9 mouse cellular contexts compared by ENCODE assay signal in the genomic region with DNA sequence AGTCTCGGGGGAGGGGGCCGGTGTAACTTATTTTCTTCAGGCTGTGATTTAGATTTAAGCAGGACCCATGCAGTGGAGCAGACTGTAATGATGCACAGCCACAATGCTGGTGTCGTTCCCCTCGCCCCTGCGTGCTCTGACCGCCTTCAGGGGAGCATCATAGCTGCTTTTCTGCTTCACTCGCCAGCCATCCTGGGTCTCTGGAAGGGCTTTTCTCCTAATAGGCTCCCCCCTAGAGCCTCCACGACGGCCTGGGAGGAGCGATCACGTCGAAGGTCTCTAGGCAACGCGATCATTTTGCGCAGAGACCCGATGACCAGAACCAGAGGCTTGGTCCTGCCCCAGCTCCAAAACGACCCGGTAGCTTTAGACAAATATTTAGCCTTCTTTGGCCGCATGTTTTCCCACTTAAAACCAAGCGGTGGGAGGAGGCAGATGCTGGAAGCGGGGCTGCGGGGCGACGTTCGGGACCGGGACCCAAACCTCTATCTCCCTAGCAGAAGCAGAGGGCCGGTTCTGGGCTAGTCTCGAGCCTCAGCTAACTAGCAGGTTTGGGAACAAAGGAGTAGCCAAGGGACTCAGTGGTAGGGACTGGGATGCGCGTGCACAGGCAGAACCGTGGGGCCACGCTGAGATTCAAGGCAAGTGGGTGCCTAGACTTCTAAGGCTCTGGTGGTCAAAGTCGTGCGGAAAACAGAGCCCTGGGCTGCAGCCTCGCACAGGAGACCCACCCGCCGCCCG. TPM values are rescaled to one million over a fixed set of nuclear protein-coding genes. Genes with fewer than 3 reads are reported as not detected.
DNase-seq lines count a peak whose midpoint lies in the region; ATAC-seq and TF ChIP-seq lines count a peak whose summit lies in the region.
"Had no signal": no experiment of that assay in that cellular context is flagged by ENCODE, and none has a peak within 500 bp of the region (broad histone marks: within the 10 kb centered on the region; RNA-seq: fewer than 3 reads in every experiment).

No protein-coding gene starts in this region.

- H3K36me3 ChIP-seq in heart, postnatal 0 days (replicated peaks; ENCODE audit: control insufficient read depth, insufficient read depth, low read length) = no peaks in the 10 kb centered on the region
- H3K36me3 ChIP-seq in hindbrain, embryonic 14.5 days (replicated peaks; ENCODE audit: control insufficient read depth, insufficient read depth) = no peaks in the 10 kb centered on the region
- H3K36me3 ChIP-seq in midbrain, postnatal 0 days (ENCODE audit: insufficient read depth, low read length) = no peaks in the 10 kb centered on the region

- no peak for DNase-seq in heart, postnatal 0 days (ENCODE audit: low spot score)
- no peak for DNase-seq in heart, postnatal 14 days
- DNase-seq in embryo, embryonic 11 days = peak; percentile 31
- DNase-seq in hindbrain, embryonic 14.5 days (ENCODE audit: low spot score) = no peak
- peak; percentile 27 for DNase-seq in midbrain, postnatal 0 days (ENCODE audit: low spot score)
- no peak for DNase-seq in adipocyte (ENCODE audit: low spot score)
- no peak for DNase-seq in right cerebral cortex, postnatal 10 days (ENCODE audit: low spot score in 2 of 2)
- no peak for DNase-seq in ovary, postnatal 36 days (ENCODE audit: low spot score)

- H3K9me3 ChIP-seq in heart, postnatal 0 days (replicated peaks; ENCODE audit: control insufficient read depth, low read length) = no peaks in the 10 kb centered on the region
- no peaks in the 10 kb centered on the region for H3K9me3 ChIP-seq in hindbrain, embryonic 14.5 days (ENCODE audit: control insufficient read depth, low read length)
- no peaks in the 10 kb centered on the region for H3K9me3 ChIP-seq in midbrain, postnatal 0 days (ENCODE audit: low read length)

- H3K4me1 ChIP-seq in heart, postnatal 0 days (ENCODE audit: control insufficient read depth, insufficient read depth) = no peaks in the 10 kb centered on the region
- H3K4me1 ChIP-seq in hindbrain, embryonic 14.5 days (replicated peaks; ENCODE audit: control insufficient read depth, insufficient read depth, low read length) = no peaks in the 10 kb centered on the region; the same call in 1 of the 2 replicates
- no peaks in the 10 kb centered on the region for H3K4me1 ChIP-seq in midbrain, postnatal 0 days (ENCODE audit: insufficient read depth, low read length)

- intact Hi-C loops in heart, postnatal 14 days (cut with DNase I) = loop anchor here (2.0 kb wide), 1 partner anchor 287 kb away; no protein-coding TSS in a partner anchor

- H3K9ac ChIP-seq in heart, postnatal 0 days (replicated peaks; ENCODE audit: low read depth, low read length) = no peak overlapping the region
- peak overlapping the region; percentile 76 for H3K9ac ChIP-seq in hindbrain, embryonic 14.5 days
- peak overlapping the region; percentile 66 for H3K9ac ChIP-seq in midbrain, postnatal 0 days (replicated peaks; ENCODE audit: low read length, poor library complexity, severe bottlenecking)

- no peak for TF ChIP-seq CTCF in heart, postnatal 0 days (IDR thresholded peaks at IDR 0.05; ENCODE audit: low read depth)
- TF ChIP-seq CTCF in midbrain, postnatal 0 days (IDR thresholded peaks at IDR 0.05) = no peak

- H3K27ac ChIP-seq in heart, postnatal 0 days (ENCODE audit: low read depth) = no peak overlapping the region
- H3K27ac ChIP-seq in hindbrain, embryonic 14.5 days = peak overlapping the region; percentile 68
- H3K27ac ChIP-seq in midbrain, postnatal 0 days (ENCODE audit: low read depth, low read length) = peak overlapping the region; percentile 48; the same call in 1 of the 2 replicates

- WGBS in heart, postnatal 0 days = 14% methylated on average over 38 of the region's 38 CpGs
- whole genome bisulfite sequencing in hindbrain, embryonic 14.5 days = 9% methylated on average over 38 of the region's 38 CpGs
- WGBS in midbrain, postnatal 0 days = 6% methylated on average over 38 of the region's 38 CpGs

- H3K27me3 ChIP-seq in heart, postnatal 0 days (ENCODE audit: control insufficient read depth, insufficient read depth, low read length) = peaks cover 43% of the 10 kb centered on the region
- peaks cover 18% of the 10 kb centered on the region for H3K27me3 ChIP-seq in hindbrain, embryonic 14.5 days (ENCODE audit: control insufficient read depth, insufficient read depth, low read length)
- peaks cover 9% of the 10 kb centered on the region; the same call in 1 of the 2 replicates for H3K27me3 ChIP-seq in midbrain, postnatal 0 days (ENCODE audit: insufficient read depth, low read length)

- no peak for ATAC-seq in heart, postnatal 0 days (ENCODE audit: insufficient read depth, low read depth)
- peak; percentile 32 for ATAC-seq in hindbrain, embryonic 14.5 days (ENCODE audit: low FRiP score)
- peak; percentile 52 for ATAC-seq in midbrain, postnatal 0 days (ENCODE audit: low FRiP score)

- no peak for TF ChIP-seq EP300 in heart, postnatal 0 days (IDR thresholded peaks at IDR 0.05; ENCODE audit: low read depth)

- no peak overlapping the region for H3K4me3 ChIP-seq in heart, postnatal 0 days (ENCODE audit: low read depth, low read length)
- H3K4me3 ChIP-seq in hindbrain, embryonic 14.5 days (replicated peaks; ENCODE audit: low read length) = peak overlapping the region; percentile 47
- H3K4me3 ChIP-seq in midbrain, postnatal 0 days (ENCODE audit: low read depth, low read length) = peak overlapping the region; percentile 53

- 0 out of 2 replicates have a peak overlapping the region, but pooled peaks have one; percentile 30 for H3K4me2 ChIP-seq in heart, postnatal 0 days (ENCODE audit: low read depth, low read length)
- peak overlapping the region; percentile 66 for H3K4me2 ChIP-seq in hindbrain, embryonic 14.5 days (replicated peaks)
- peak overlapping the region; percentile 82 for H3K4me2 ChIP-seq in midbrain, postnatal 0 days (ENCODE audit: low read depth, low read length, poor library complexity, severe bottlenecking)

RNA-seq across cellular contexts. Expression of a gene that starts 0.7 kb away (rescaled TPM):
- total RNA-seq in heart, postnatal 0 days (2014; rRNA removed; ENCODE audit: low replicate concordance) = not detected in 2 replicates
- polyA plus RNA-seq in heart, postnatal 0 days (2015; fragmentation: Nextera tagmentation; extraction: Ambion mirVana) = 0.11 TPM in 1 of 2 replicates, not detected in the other
- total RNA-seq in heart, postnatal 14 days (2021) = under 1 TPM in 1 of 2 experiments, not detected in 1; 0.12 TPM
- polyA plus RNA-seq in hindbrain, embryonic 14.5 days (2014; fragmentation: Nextera tagmentation; extraction: Ambion mirVana) = 21.2 and 23.4 TPM in 2 replicates
- 9.6 and 12.1 TPM in 2 replicates for total RNA-seq in midbrain, postnatal 0 days (2014; rRNA removed)
- 15.8 and 16.5 TPM in 2 replicates for polyA plus RNA-seq in midbrain, postnatal 0 days (2015; fragmentation: Nextera tagmentation; extraction: Ambion mirVana)
- polyA plus RNA-seq: gonadal fat pad, adult 2 months had no signal

RNA-seq across cellular contexts. Expression of a gene that starts 22.9 kb away (rescaled TPM):
- not detected in 2 replicates for total RNA-seq in heart, postnatal 0 days (2014; rRNA removed; ENCODE audit: low replicate concordance)
- 0.03 and 0.11 TPM in 2 replicates for polyA plus RNA-seq in heart, postnatal 0 days (2015; fragmentation: Nextera tagmentation; extraction: Ambion mirVana)
- not detected for total RNA-seq in heart, postnatal 14 days (2021)
- 1.4 and 1.5 TPM in 2 replicates for polyA plus RNA-seq in hindbrain, embryonic 14.5 days (2014; fragmentation: Nextera tagmentation; extraction: Ambion mirVana)
- total RNA-seq in midbrain, postnatal 0 days (2014; rRNA removed) = 2.0 and 5.0 TPM in 2 replicates
- 2.4 and 2.5 TPM in 2 replicates for polyA plus RNA-seq in midbrain, postnatal 0 days (2015; fragmentation: Nextera tagmentation; extraction: Ambion mirVana)

RNA-seq across cellular contexts. Expression of a gene that starts 45.0 kb away (rescaled TPM):
- not detected in 2 replicates for total RNA-seq in heart, postnatal 0 days (2014; rRNA removed; ENCODE audit: low replicate concordance)
- polyA plus RNA-seq in heart, postnatal 0 days (2015; fragmentation: Nextera tagmentation; extraction: Ambion mirVana) = 0.07 TPM in 1 of 2 replicates, not detected in the other
- total RNA-seq in heart, postnatal 14 days (2021) = not detected
- polyA plus RNA-seq in hindbrain, embryonic 14.5 days (2014; fragmentation: Nextera tagmentation; extraction: Ambion mirVana) = 4.2 and 6.0 TPM in 2 replicates
- total RNA-seq in midbrain, postnatal 0 days (2014; rRNA removed) = 3.1 and 3.8 TPM in 2 replicates
- 1.8 and 2.1 TPM in 2 replicates for polyA plus RNA-seq in midbrain, postnatal 0 days (2015; fragmentation: Nextera tagmentation; extraction: Ambion mirVana)

Comparison
In these comparisons a context has a peak if more than half of its experiments do, and no peak if none do; other contexts are left out.
1. DNase-seq: peak in embryo, embryonic 11 days (single experiment) and midbrain, postnatal 0 days (single experiment); none in heart, postnatal 0 days (single experiment), heart, postnatal 14 days (0 of 2), hindbrain, embryonic 14.5 days (single experiment), adipocyte (single experiment), right cerebral cortex, postnatal 10 days (0 of 2) and ovary, postnatal 36 days (single experiment).
2. H3K4me2 ChIP-seq: peak in every context shown above with its lines; median percentile 82 in midbrain, postnatal 0 days; 66 in hindbrain, embryonic 14.5 days; 30 in heart, postnatal 0 days.